Mouse (Mus musculus) macrophage (primary cell): ENCODE results near the gene Brinp2. TPM values are rescaled to one million over a fixed set of nuclear protein-coding genes. Genes with fewer than 3 reads are reported as not detected.

Source experiments
- H3K27ac ChIP-seq: fragments of 350-480 bp; formaldehyde crosslinking; 2 replicates; pipeline ENCODE4 v1.9.0; 2021
- H3K36me3 ChIP-seq: fragments of 350-480 bp; formaldehyde crosslinking; 2 replicates; pipeline ENCODE4 v1.9.0; 2021; ENCODE audit errors: inconsistent target
- H3K4me3 ChIP-seq: fragments of 350-480 bp; formaldehyde crosslinking; 2 replicates; pipeline ENCODE4 v1.9.0; 2021; ENCODE audit errors: inconsistent target
- H3K79me2 ChIP-seq: fragments of 350-480 bp; formaldehyde crosslinking; 2 replicates; pipeline ENCODE4 v1.9.0; 2021; ENCODE audit errors: inconsistent target
- WGBS: methylation state at CpG from one replicate; pipeline ENCODE4 v1.1.7; 2026; ENCODE audit warnings: inconsistent platforms; ENCODE audit not compliant: missing documents; 5-methylcytosine and 5-hydroxymethylcytosine counted together
- polyA plus RNA-seq: library from polyadenylated mRNA; stranded (reverse); fragments of 250-400 nt; gene quantifications from 3 replicates; pipeline ENCODE4 v1.2.4, GENCODE M21; 2018; ENCODE audit warnings: inconsistent platforms

Gene Brinp2
- polyA plus RNA-seq, 1 experiment from 2014 or later: not detected

GRCm38 (mm10) chr1:158258685-158259292, 97.3 kb downstream of the Brinp2 start:
- H3K79me2 ChIP-seq: no peaks in the 10 kb centered on the region
- no peak overlapping the region for H3K4me3 ChIP-seq
- 94% methylated on average over 6 of the region's 6 CpGs for WGBS
- H3K36me3 ChIP-seq: no peaks in the 10 kb centered on the region
- no peak overlapping the region for H3K27ac ChIP-seq

DNA sequence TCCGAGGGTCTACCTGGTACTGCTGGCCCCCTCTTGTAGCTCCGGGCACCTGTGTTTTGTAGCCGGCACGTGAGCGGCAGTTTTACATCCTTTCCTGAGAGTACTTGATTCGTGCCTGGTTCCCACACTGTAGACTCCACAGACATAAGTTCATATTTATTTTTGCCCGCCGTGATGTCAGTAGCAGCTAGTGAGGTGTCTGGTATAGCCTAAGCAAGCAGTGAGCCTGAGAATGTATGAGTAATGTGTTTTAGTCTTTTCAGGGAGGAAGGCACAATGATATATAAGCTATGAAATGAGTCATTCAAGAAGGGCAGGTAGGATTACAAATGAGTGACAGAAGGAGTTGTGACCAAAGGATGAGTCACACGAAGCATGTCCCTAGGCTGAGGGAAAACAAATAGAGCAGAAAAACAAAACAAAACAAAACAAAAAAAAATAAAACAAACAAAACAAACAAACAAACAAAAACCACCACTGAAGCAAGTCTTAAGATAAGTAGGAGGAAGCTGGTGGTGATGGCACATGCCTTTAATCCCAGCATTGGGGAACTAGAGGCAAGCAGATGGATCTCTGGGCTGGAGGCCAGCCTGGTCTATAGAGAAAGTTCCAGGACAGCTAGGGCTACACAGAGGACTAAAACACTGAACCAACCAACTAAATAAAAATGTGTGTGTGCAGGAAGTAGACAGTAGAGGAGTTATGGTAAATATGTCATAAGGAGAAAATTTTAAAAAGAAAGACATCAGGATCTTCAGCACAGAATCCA, 100.0 kb downstream of the Brinp2 start:
- H3K27ac ChIP-seq: no peak overlapping the region
- no peaks in the 10 kb centered on the region for H3K79me2 ChIP-seq
- no peak overlapping the region for H3K4me3 ChIP-seq
- no peaks in the 10 kb centered on the region for H3K36me3 ChIP-seq
- WGBS: 88% methylated on average over 7 of the region's 9 CpGs

DNA sequence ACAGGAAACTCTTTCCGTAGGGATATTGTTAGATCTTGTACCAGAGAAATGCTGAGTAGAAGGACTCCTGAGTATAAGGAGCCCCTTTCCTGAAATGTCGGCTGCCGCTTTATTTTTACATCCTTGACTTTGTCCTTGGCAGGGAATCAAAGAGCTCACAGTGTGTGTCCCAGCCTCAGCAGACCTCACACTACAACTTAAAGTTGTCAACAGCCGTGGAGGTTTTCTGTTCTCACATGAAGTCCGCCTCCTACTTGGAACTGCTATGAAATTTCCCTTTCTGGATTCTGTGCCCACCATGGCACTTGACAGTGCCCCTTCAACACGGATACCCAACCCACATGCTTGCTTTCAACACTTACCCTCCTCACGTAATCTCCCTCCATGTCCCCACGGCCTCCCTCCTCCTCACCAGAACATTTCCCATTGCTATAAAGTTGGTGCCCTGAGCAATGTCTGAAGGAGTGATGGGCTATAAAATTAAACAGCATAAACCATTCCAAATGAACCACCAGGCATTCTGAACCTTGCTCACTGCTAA, 103.4 kb downstream of the Brinp2 start:
- H3K27ac ChIP-seq: no peak overlapping the region
- H3K4me3 ChIP-seq: no peak overlapping the region
- 95% methylated on average over 8 of the region's 8 CpGs for WGBS
- no peaks in the 10 kb centered on the region for H3K79me2 ChIP-seq
- H3K36me3 ChIP-seq: no peaks in the 10 kb centered on the region

DNA sequence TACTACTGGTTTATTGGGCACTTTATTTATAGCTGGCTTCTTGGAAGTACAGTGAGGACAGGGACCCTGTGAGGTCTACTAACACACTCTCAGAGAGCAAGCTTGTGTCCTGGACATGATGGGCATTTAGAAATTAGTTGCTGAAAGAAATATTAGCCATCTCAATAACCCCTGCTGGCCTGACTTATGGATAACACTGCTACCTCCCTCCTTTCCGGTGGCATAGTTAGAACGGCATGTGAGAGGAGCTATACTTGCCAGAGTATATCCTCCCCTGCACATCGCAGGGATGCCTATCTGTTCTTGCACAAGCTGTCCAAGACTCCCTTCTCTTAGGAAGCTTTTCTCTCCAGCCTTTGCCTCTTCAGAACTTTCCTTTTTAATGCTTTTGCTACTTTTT, 107.9 kb downstream of the Brinp2 start:
- Histone ChIP-seq H3K79me2 (no peaks in the 10 kb centered on the region), H3K27ac (no peak overlapping the region), H3K36me3 (no peaks in the 10 kb centered on the region), H3K4me3 (no peak overlapping the region)
- 91% methylated on average over 3 of the region's 3 CpGs for WGBS

GRCm38 (mm10) chr1:158246476-158247153, 109.5 kb downstream of the Brinp2 start:
- no peaks in the 10 kb centered on the region for H3K36me3 ChIP-seq
- 93% methylated on average over 14 of the region's 14 CpGs for WGBS
- H3K4me3 ChIP-seq: no peak overlapping the region
- no peaks in the 10 kb centered on the region for H3K79me2 ChIP-seq
- no peak overlapping the region for H3K27ac ChIP-seq

DNA sequence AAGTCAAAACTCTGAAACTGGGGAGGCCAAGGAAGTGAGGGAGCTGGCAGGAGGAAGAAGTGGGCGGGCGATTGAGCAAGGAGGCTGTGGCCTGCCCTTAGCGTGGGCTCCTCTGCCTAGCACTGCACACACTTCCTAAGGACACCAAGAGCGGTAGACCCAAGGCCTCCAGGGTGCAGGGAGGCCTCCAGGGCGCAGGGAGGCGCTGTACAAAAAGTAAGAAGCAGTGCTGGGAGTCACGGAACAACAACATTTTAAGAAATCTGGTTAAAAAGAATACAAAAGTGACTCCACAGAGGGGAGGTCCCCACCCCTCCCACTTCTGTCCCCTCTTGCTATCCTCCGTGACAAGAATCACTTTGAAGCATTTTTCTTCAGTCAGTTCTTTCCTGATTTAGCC, 110.6 kb downstream of the Brinp2 start:
- H3K36me3 ChIP-seq: no peaks in the 10 kb centered on the region
- H3K79me2 ChIP-seq: no peaks in the 10 kb centered on the region
- H3K4me3 ChIP-seq: no peak overlapping the region
- no peak overlapping the region for H3K27ac ChIP-seq
- 67% methylated on average over 8 of the region's 8 CpGs for WGBS

GRCm38 (mm10) chr1:158244016-158244415, 112.1 kb downstream of the Brinp2 start:
- no peak overlapping the region for H3K4me3 ChIP-seq
- H3K36me3 ChIP-seq: no peaks in the 10 kb centered on the region
- no peaks in the 10 kb centered on the region for H3K79me2 ChIP-seq
- H3K27ac ChIP-seq: no peak overlapping the region
- WGBS: 85% methylated on average over 3 of the region's 3 CpGs

DNA sequence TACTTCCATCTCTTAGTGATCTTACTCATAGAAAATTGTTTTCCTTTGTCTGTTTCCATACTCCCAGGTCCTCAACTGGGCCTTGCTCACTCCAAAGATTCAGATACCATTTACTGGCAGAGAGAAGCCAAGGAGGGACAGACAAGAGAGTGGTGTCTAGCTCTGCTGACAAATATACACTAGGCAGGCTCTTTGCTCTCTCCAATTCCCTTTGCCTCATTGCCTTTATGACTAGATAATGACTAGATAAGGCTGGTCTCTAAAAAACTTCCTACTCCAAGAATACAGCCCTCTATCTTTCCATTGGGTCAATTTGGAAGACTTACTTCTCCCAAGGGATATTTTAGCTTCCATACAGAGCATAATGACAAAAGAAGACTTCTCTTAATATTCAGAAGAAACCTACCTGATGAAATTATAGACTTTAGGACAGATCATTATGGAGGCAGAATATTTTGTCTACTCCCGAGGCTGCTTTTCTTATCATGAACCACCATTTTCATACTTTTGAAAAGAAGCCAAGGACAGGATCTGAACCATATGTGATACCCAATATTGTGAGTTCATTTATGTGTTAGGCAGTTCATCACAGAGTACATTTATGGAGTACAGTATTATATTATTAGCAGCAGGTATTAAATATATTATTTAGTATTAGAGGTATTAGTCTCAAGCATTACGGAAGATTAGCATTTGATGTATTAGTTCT, 114.1 kb downstream of the Brinp2 start:
- 95% methylated on average over 2 of the region's 2 CpGs for WGBS

DNA sequence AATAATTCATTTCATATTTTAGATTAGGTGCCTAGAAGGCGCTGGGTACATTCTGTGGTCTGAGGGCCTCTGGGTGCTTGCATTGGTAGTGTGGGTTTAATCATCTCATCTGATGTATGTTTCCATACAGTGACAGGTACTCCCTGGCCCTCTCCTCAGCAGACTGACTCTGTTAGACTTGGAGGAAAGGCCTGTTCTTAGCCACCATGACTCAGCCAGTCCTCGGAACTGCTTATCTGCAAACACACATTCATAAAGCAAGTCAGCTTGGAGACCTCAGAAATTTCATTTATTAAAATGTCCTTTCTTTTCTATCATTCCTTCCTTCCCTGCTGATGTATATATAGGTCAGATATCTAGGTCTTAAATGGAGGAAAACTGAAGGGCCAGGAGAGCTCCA, 116.3 kb downstream of the Brinp2 start:
- WGBS: 31% methylated on average over 1 of the region's 2 CpGs

More for the DNA sequence above, 114.1 kb downstream of the Brinp2 start:
- Histone ChIP-seq H3K36me3 (no peaks in the 10 kb centered on the region), H3K79me2 (no peaks in the 10 kb centered on the region), H3K4me3 (no peak overlapping the region), H3K27ac (no peak overlapping the region)

GRCm38 (mm10) chr1:158238722-158239121, 117.4 kb downstream of the Brinp2 start:
- Histone ChIP-seq H3K36me3 (no peaks in the 10 kb centered on the region), H3K27ac (no peak overlapping the region), H3K79me2 (no peaks in the 10 kb centered on the region), H3K4me3 (no peak overlapping the region)
- WGBS: 66% methylated on average over 4 of the region's 4 CpGs

More for the DNA sequence above, 116.3 kb downstream of the Brinp2 start:
- Histone ChIP-seq H3K36me3 (no peaks in the 10 kb centered on the region), H3K27ac (no peak overlapping the region), H3K4me3 (no peak overlapping the region), H3K79me2 (no peaks in the 10 kb centered on the region)

GRCm38 (mm10) chr1:158228687-158229224, 127.4 kb downstream of the Brinp2 start:
- Histone ChIP-seq H3K4me3 (no peak overlapping the region), H3K79me2 (no peaks in the 10 kb centered on the region), H3K27ac (no peak overlapping the region), H3K36me3 (no peaks in the 10 kb centered on the region)
- 91% methylated on average over 9 of the region's 9 CpGs for WGBS

DNA sequence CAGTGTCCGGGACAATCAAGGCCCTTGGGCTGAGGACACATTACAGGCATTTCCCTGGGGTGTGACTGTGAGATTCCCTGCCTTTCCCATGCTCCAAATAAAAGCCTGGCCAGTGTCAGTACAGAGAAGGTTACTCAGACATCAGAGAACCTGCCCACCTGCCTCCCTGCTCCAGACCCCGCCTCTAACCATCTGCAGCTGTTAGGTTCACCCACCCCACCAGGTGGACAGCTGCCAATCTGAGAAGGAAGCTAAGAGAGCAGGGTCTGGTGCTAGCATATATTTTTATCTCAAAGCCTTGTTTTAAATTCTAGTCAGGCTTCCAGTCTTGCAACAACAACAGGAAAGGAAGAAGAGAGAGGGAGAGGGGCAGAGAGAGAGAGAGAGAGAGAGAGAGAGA, 128.9 kb downstream of the Brinp2 start:
- H3K27ac ChIP-seq: no peak overlapping the region
- no peak overlapping the region for H3K4me3 ChIP-seq
- 60% methylated on average over 2 of the region's 2 CpGs for WGBS
- H3K79me2 ChIP-seq: no peaks in the 10 kb centered on the region
- H3K36me3 ChIP-seq: no peaks in the 10 kb centered on the region

- no peaks in the 10 kb centered on the region for H3K79me2 ChIP-seq
- 83% methylated on average over 2 of the region's 2 CpGs for WGBS
- no peak overlapping the region for H3K4me3 ChIP-seq
- no peak overlapping the region for H3K27ac ChIP-seq
- H3K36me3 ChIP-seq: no peaks in the 10 kb centered on the region
Observed at GRCm38 (mm10) chr1:158226689-158227088, 129.4 kb downstream of the Brinp2 start.

- 32% methylated on average over 3 of the region's 4 CpGs for WGBS
- H3K79me2 ChIP-seq: no peaks in the 10 kb centered on the region
Observed at GRCm38 (mm10) chr1:158221048-158221447, 135.1 kb downstream of the Brinp2 start.

More at GRCm38 (mm10) chr1:158221048-158221447, 135.1 kb downstream of the Brinp2 start:
- Histone ChIP-seq H3K36me3 (no peaks in the 10 kb centered on the region), H3K27ac (no peak overlapping the region), H3K4me3 (no peak overlapping the region)
